Mouse (Mus musculus): Measurements from ENCODE around the gene Gpx4. TPM values are rescaled to one million over a fixed set of nuclear protein-coding genes. Genes with fewer than 3 reads are reported as not detected.

The Gpx4 gene
- polyA plus RNA-seq, 1 experiment from 2014 or later = 515 TPM

DNA sequence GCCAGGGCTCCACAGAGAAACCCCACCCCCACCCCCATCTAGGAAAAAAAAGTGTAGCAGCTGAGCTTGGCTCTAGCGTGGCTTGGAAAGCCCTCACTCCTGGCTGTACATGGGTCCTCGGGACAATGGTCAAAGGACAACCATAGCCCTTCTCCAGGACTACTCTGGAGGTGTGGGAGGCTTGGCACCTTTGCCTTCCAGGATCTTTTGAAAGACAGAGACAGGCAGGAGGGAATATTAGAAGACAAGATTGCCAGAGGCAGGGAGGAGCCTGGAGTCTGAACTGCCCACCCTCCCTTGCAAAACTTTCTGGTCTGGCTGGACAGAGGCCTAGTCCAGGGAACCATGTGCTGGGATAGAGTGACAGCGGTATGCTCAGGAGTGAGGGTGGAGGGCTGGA, 47.7 kb downstream of the Gpx4 start:
- H3K27me3 ChIP-seq (ENCODE audit: control insufficient read depth, insufficient read depth, low read length) = no peaks in the 10 kb centered on the region
- 83% methylated on average over 3 of the region's 3 CpGs for WGBS
- no peaks in the 10 kb centered on the region for H3K36me3 ChIP-seq (replicated peaks; ENCODE audit: control insufficient read depth, insufficient read depth, low read depth, low read length)
- H3K4me1 ChIP-seq (ENCODE audit: control insufficient read depth, insufficient read depth, low read length) = no peaks in the 10 kb centered on the region
- no peak overlapping the region for H3K4me3 ChIP-seq (ENCODE audit: low read depth, low read length)
- no peak overlapping the region for H3K9ac ChIP-seq (replicated peaks; ENCODE audit: low read length)
- H3K4me2 ChIP-seq (ENCODE audit: low read depth, low read length) = no peak overlapping the region
- H3K27ac ChIP-seq (replicated peaks; ENCODE audit: low read depth, low read length) = no peak overlapping the region
- DNase-seq (ENCODE audit: low spot score) (no peak), ATAC-seq (replicated peaks; ENCODE audit: insufficient number of reproducible peaks, low FRiP score, low TSS enrichment, low read depth) (no peak)
- no peaks in the 10 kb centered on the region for H3K9me3 ChIP-seq (replicated peaks; ENCODE audit: control insufficient read depth, low read length)

DNA sequence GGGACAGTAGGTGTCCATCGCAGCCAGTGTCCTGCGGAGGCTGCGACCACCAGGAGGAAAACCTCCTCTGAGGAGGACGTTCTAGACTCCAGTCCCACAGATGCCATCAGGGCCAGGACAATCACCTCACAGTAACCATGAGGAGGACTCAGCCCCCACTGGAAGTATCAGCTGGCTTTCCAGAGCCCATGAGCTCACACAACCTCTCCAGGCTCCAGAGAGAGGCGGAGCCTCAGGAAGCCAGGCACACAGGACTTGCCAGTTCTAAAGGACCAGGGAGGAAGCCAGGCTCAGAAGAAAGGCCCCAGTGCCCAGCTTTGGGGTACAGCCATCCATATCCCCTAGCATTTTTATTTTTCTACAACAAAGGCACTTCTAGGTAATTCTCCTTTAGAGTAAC, 48.6 kb downstream of the Gpx4 start:
- H3K9me3 ChIP-seq (replicated peaks; ENCODE audit: control insufficient read depth, low read length) = no peaks in the 10 kb centered on the region
- ATAC-seq (replicated peaks; ENCODE audit: insufficient number of reproducible peaks, low FRiP score, low TSS enrichment, low read depth) (no peak), DNase-seq (ENCODE audit: low spot score) (no peak)
- no peak overlapping the region for H3K9ac ChIP-seq (replicated peaks; ENCODE audit: low read length)
- no peak overlapping the region for H3K4me3 ChIP-seq (ENCODE audit: low read depth, low read length)
- no peaks in the 10 kb centered on the region for H3K4me1 ChIP-seq (ENCODE audit: control insufficient read depth, insufficient read depth, low read length)
- H3K4me2 ChIP-seq (ENCODE audit: low read depth, low read length) = no peak overlapping the region
- no peaks in the 10 kb centered on the region for H3K36me3 ChIP-seq (replicated peaks; ENCODE audit: control insufficient read depth, insufficient read depth, low read depth, low read length)
- no peaks in the 10 kb centered on the region for H3K27me3 ChIP-seq (ENCODE audit: control insufficient read depth, insufficient read depth, low read length)
- 92% methylated on average over 5 of the region's 5 CpGs for WGBS
- no peak overlapping the region for H3K27ac ChIP-seq (replicated peaks; ENCODE audit: low read depth, low read length)

- Histone ChIP-seq H3K9ac (replicated peaks; ENCODE audit: low read length) (no peak overlapping the region), H3K27ac (replicated peaks; ENCODE audit: low read depth, low read length) (no peak overlapping the region), H3K9me3 (replicated peaks; ENCODE audit: control insufficient read depth, low read length) (no peaks in the 10 kb centered on the region), H3K4me1 (ENCODE audit: control insufficient read depth, insufficient read depth, low read length) (0 out of 2 replicates have a peak, but pooled peaks cover 3% of the 10 kb centered on the region), H3K27me3 (ENCODE audit: control insufficient read depth, insufficient read depth, low read length) (no peaks in the 10 kb centered on the region), H3K4me2 (ENCODE audit: low read depth, low read length) (no peak overlapping the region), H3K36me3 (replicated peaks; ENCODE audit: control insufficient read depth, insufficient read depth, low read depth, low read length) (no peaks in the 10 kb centered on the region), H3K4me3 (ENCODE audit: low read depth, low read length) (no peak overlapping the region)
- ATAC-seq (replicated peaks; ENCODE audit: insufficient number of reproducible peaks, low FRiP score, low TSS enrichment, low read depth) (no peak), DNase-seq (ENCODE audit: low spot score) (peak; percentile 49)
- 33% methylated on average over 3 of the region's 7 CpGs for WGBS
These were observed 50.3 kb downstream of the Gpx4 start for GRCm38 (mm10) chr10:80097275-80097674.

- no peaks in the 10 kb centered on the region for H3K9me3 ChIP-seq (replicated peaks; ENCODE audit: control insufficient read depth, low read length)
- H3K4me2 ChIP-seq (ENCODE audit: low read depth, low read length) = no peak overlapping the region
- H3K4me3 ChIP-seq (ENCODE audit: low read depth, low read length) = no peak overlapping the region
- WGBS = 82% methylated on average over 5 of the region's 5 CpGs
- no peak overlapping the region for H3K9ac ChIP-seq (replicated peaks; ENCODE audit: low read length)
- H3K27me3 ChIP-seq (ENCODE audit: control insufficient read depth, insufficient read depth, low read length) = no peaks in the 10 kb centered on the region
- ATAC-seq (replicated peaks; ENCODE audit: insufficient number of reproducible peaks, low FRiP score, low TSS enrichment, low read depth) = no peak
- no peak overlapping the region for H3K27ac ChIP-seq (replicated peaks; ENCODE audit: low read depth, low read length)
- H3K4me1 ChIP-seq (ENCODE audit: control insufficient read depth, insufficient read depth, low read length) = 0 out of 2 replicates have a peak, but pooled peaks cover 3% of the 10 kb centered on the region
- H3K36me3 ChIP-seq (replicated peaks; ENCODE audit: control insufficient read depth, insufficient read depth, low read depth, low read length) = no peaks in the 10 kb centered on the region
- DNase-seq (ENCODE audit: low spot score) = no peak
These were observed 51.7 kb downstream of the Gpx4 start for GRCm38 (mm10) chr10:80098630-80099029.

- DNase-seq (ENCODE audit: low spot score) = no peak
- no peak for ATAC-seq (replicated peaks; ENCODE audit: insufficient number of reproducible peaks, low FRiP score, low TSS enrichment, low read depth)
- Histone ChIP-seq H3K4me2 (ENCODE audit: low read depth, low read length) (no peak overlapping the region), H3K36me3 (replicated peaks; ENCODE audit: control insufficient read depth, insufficient read depth, low read depth, low read length) (no peaks in the 10 kb centered on the region), H3K27ac (replicated peaks; ENCODE audit: low read depth, low read length) (no peak overlapping the region), H3K9ac (replicated peaks; ENCODE audit: low read length) (no peak overlapping the region; the same call in 1 of the 2 replicates), H3K4me1 (ENCODE audit: control insufficient read depth, insufficient read depth, low read length) (0 out of 2 replicates have a peak, but pooled peaks cover 3% of the 10 kb centered on the region), H3K9me3 (replicated peaks; ENCODE audit: control insufficient read depth, low read length) (no peaks in the 10 kb centered on the region), H3K27me3 (ENCODE audit: control insufficient read depth, insufficient read depth, low read length) (no peaks in the 10 kb centered on the region), H3K4me3 (ENCODE audit: low read depth, low read length) (no peak overlapping the region)
- 55% methylated on average over 11 of the region's 11 CpGs for WGBS
These were observed 54.0 kb downstream of the Gpx4 start for GRCm38 (mm10) chr10:80100982-80101381.

GRCm38 (mm10) chr10:80102216-80102915, 55.4 kb downstream of the Gpx4 start:
- under 1% methylated on average over 56 of the region's 59 CpGs for WGBS
- H3K4me1 ChIP-seq (ENCODE audit: control insufficient read depth, insufficient read depth, low read length) = 0 out of 2 replicates have a peak, but pooled peaks cover 3% of the 10 kb centered on the region
- no peaks in the 10 kb centered on the region for H3K27me3 ChIP-seq (ENCODE audit: control insufficient read depth, insufficient read depth, low read length)
- H3K9me3 ChIP-seq (replicated peaks; ENCODE audit: control insufficient read depth, low read length) = no peaks in the 10 kb centered on the region
- ATAC-seq (replicated peaks; ENCODE audit: insufficient number of reproducible peaks, low FRiP score, low TSS enrichment, low read depth) = peak; percentile 73
- H3K36me3 ChIP-seq (replicated peaks; ENCODE audit: control insufficient read depth, insufficient read depth, low read depth, low read length) = no peaks in the 10 kb centered on the region
- H3K4me3 ChIP-seq (ENCODE audit: low read depth, low read length) = peak overlapping the region; percentile 96
- peak; percentile 92 for DNase-seq (ENCODE audit: low spot score)
- peak overlapping the region; percentile 35; the same call in 1 of the 2 replicates for H3K27ac ChIP-seq (replicated peaks; ENCODE audit: low read depth, low read length)
- H3K9ac ChIP-seq (replicated peaks; ENCODE audit: low read length) = peak overlapping the region; percentile 83
- peak overlapping the region; percentile 88 for H3K4me2 ChIP-seq (ENCODE audit: low read depth, low read length)

DNA sequence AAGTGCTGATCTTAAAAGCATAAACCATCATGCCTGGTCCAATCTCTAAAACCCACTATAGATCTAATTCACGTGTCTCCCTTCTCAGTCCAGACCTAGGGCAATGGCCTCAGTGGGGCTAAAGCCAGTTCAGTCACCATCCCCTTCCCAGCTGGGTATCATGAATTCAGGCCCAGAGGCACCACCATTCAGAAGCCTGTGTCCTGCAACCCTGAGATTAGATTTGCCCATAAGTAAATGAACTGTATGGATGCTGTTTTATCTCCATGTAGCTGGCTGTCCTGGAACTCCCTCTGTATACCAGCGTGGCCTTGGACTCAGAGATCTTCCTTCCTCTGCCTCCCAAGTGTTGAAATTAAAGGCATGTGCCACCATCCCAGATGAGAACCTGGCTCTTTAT, 56.1 kb downstream of the Gpx4 start:
- no peak for ATAC-seq (replicated peaks; ENCODE audit: insufficient number of reproducible peaks, low FRiP score, low TSS enrichment, low read depth)
- Histone ChIP-seq H3K4me1 (ENCODE audit: control insufficient read depth, insufficient read depth, low read length) (0 out of 2 replicates have a peak, but pooled peaks cover 3% of the 10 kb centered on the region), H3K4me3 (ENCODE audit: low read depth, low read length) (no peak overlapping the region)

DNA sequence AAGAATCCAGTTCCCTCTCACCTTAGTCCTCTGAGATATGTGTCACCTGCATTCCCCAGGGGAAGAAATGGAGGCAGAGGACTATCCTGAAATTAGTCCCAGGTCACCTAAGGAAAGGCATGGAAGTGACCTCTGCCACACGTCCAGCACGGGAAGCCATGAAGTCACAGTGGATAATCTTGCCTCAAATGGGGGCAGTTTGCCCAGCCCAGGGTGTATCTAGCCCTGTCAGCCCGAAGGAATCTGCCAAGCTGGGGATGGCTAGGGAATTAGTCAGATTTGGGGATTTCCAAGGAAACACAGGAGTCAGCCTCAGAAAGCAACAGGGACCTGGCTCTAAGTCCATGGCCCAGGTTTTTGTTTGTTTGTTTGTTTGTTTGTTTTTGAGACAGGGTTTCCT, 57.2 kb downstream of the Gpx4 start:
- H3K4me2 ChIP-seq (ENCODE audit: low read depth, low read length) = no peak overlapping the region
- no peaks in the 10 kb centered on the region for H3K27me3 ChIP-seq (ENCODE audit: control insufficient read depth, insufficient read depth, low read length)
- no peaks in the 10 kb centered on the region for H3K9me3 ChIP-seq (replicated peaks; ENCODE audit: control insufficient read depth, low read length)
- 0 out of 2 replicates have a peak, but pooled peaks cover 3% of the 10 kb centered on the region for H3K4me1 ChIP-seq (ENCODE audit: control insufficient read depth, insufficient read depth, low read length)
- WGBS = 72% methylated on average over 3 of the region's 3 CpGs
- no peaks in the 10 kb centered on the region for H3K36me3 ChIP-seq (replicated peaks; ENCODE audit: control insufficient read depth, insufficient read depth, low read depth, low read length)
- H3K4me3 ChIP-seq (ENCODE audit: low read depth, low read length) = no peak overlapping the region
- H3K27ac ChIP-seq (replicated peaks; ENCODE audit: low read depth, low read length) = no peak overlapping the region
- ATAC-seq (replicated peaks; ENCODE audit: insufficient number of reproducible peaks, low FRiP score, low TSS enrichment, low read depth) = no peak
- no peak overlapping the region for H3K9ac ChIP-seq (replicated peaks; ENCODE audit: low read length)
- no peak for DNase-seq (ENCODE audit: low spot score)

More for the DNA sequence above, 56.1 kb downstream of the Gpx4 start:
- Histone ChIP-seq H3K27ac (replicated peaks; ENCODE audit: low read depth, low read length) (0 out of 2 replicates have a peak overlapping the region, but pooled peaks have one; percentile 35), H3K36me3 (replicated peaks; ENCODE audit: control insufficient read depth, insufficient read depth, low read depth, low read length) (no peaks in the 10 kb centered on the region), H3K9me3 (replicated peaks; ENCODE audit: control insufficient read depth, low read length) (no peaks in the 10 kb centered on the region), H3K27me3 (ENCODE audit: control insufficient read depth, insufficient read depth, low read length) (no peaks in the 10 kb centered on the region), H3K9ac (replicated peaks; ENCODE audit: low read length) (peak overlapping the region; percentile 83; the same call in 1 of the 2 replicates), H3K4me2 (ENCODE audit: low read depth, low read length) (no peak overlapping the region)
- no peak for DNase-seq (ENCODE audit: low spot score)
- 74% methylated on average over 2 of the region's 2 CpGs for WGBS

Data from embryonic facial prominence, embryonic 11.5 days (tissue).